Mouse (Mus musculus) spleen, adult 2 months (tissue): ENCODE data around the gene Rerg. TPM values are rescaled to one million over a fixed set of nuclear protein-coding genes. Genes with fewer than 3 reads are reported as not detected.

ENCODE experiments used
- DNase-seq, 2 experiments: peaks; one replicate each; pipeline versions ENCODE4 v3.0.0 to v3.0.0-alpha.2; 2012 to 2021; ENCODE audit warnings: low spot score in 2 of 2, low read depth in 1 of 2
- H3K27ac ChIP-seq: fragments of 200-500 bp; 2 replicates; pipeline ENCODE4 v1.5.1; 2012; ENCODE audit warnings: low read length, inconsistent platforms; ENCODE audit not compliant: insufficient read depth
- H3K27me3 ChIP-seq: fragments of 200-500 bp; 2 replicates; pipeline ENCODE4 v1.6.1; 2012; ENCODE audit warnings: mild to moderate bottlenecking, moderate library complexity, low read length, inconsistent platforms; ENCODE audit not compliant: control insufficient read depth, insufficient read depth
- H3K36me3 ChIP-seq: fragments of 200-500 bp; 2 replicates; pipeline ENCODE4 v1.6.1; 2012; ENCODE audit warnings: mild to moderate bottlenecking, low read length, inconsistent platforms; ENCODE audit not compliant: control insufficient read depth, insufficient read depth
- H3K4me1 ChIP-seq: fragments of 200-500 bp; 2 replicates; pipeline ENCODE4 v1.6.1; 2011; ENCODE audit warnings: inconsistent platforms; ENCODE audit not compliant: control insufficient read depth, insufficient read depth, insufficient read length
- H3K4me3 ChIP-seq: fragments of 200-500 bp; 2 replicates; pipeline ENCODE4 v1.5.1; 2011; ENCODE audit warnings: mild to moderate bottlenecking, inconsistent platforms; ENCODE audit not compliant: insufficient read depth, insufficient read length; ENCODE audit errors: extremely low read depth
- CTCF ChIP-seq: fragments of 200-500 bp; IDR thresholded peaks from 2 replicates; pipeline ENCODE4 v1.5.1; 2011; ENCODE audit warnings: mild to moderate bottlenecking, inconsistent platforms; ENCODE audit not compliant: insufficient read depth, insufficient read length, insufficient replicate concordance; ENCODE audit errors: extremely low read depth
- POLR2A ChIP-seq: fragments of 200-500 bp; IDR thresholded peaks from 2 replicates; pipeline ENCODE4 v1.6.1; 2011; ENCODE audit warnings: low read depth, low read length, inconsistent platforms
- WGBS: fragments of 180-500 bp; shearing (Covaris S2); methylation state at CpG from one replicate; pipeline ENCODE4 v1.1.7; 2018; 5-methylcytosine and 5-hydroxymethylcytosine counted together
- polyA plus RNA-seq: library from polyadenylated mRNA; depleted of rRNA; stranded (reverse); fragments of >200 nt; gene quantifications from 2 replicates; pipeline ENCODE4 v1.2.3, GENCODE M21; 2012

Rerg gene
- polyA plus RNA-seq, 1 experiment: 0.07 TPM

DNA sequence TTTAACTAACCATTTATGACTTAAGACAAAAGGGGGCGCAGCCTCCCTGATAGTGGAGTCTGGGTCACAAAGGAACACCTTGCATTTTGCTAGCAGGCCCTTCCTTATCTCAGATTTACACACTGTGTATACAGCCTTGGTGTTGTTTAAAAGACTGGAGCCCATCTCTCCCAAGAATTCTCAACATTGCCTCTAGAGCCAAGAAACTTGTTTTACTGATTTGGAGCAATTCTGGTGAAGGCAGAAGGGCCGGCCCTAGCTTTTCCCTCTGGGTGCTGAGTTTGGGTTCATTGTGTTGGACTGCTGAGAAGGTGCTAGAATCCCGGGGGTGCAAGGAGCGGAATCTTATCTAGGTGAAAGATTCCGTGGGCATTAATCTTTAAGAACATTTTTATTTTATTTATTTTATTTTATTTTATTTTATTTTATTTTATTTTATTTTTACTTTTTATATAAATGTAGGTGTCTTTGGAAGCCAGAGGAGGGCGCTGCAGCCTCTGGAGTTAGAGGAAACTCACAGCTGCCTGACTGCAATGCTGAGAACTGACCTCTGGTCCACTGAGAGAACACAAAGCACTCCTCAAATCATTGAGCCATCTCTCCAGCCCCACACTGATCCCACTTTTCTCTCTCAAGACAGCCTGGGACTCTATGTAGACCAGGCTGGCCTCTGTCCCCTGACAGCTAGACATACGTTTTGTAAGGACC, 26.3 kb downstream of the Rerg start:
- Histone ChIP-seq H3K4me3 (no peak overlapping the region), H3K27me3 (no peaks in the 10 kb centered on the region), H3K4me1 (no peaks in the 10 kb centered on the region), H3K27ac (no peak overlapping the region), H3K36me3 (no peaks in the 10 kb centered on the region)
- 83% methylated on average over 7 of the region's 7 CpGs for WGBS
- no peak for TF ChIP-seq CTCF
- TF ChIP-seq POLR2A: no peak
- DNase-seq: no peak

DNA sequence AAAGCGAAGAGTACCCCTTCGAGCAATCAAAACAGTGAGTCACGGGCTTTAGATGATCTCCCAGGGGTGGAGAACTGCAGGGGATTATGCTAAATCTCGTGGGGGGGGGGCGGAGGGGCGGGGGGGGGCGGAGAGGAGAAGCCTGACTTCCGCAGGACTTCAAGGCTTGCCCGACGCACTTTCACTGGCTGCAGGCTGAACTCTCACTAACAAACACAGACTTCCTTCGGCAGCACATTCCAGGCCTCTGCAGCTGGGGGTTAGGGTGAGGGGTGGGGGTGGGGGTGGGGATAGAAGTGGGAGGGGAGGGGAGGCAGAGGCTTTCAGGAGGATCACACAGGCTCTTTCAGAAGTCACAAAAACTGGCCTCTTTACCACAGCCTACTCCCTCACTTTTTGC, 27.5 kb downstream of the Rerg start:
- TF ChIP-seq CTCF (no peak), POLR2A (no peak)
- no peak for DNase-seq
- Histone ChIP-seq H3K36me3 (no peaks in the 10 kb centered on the region), H3K27ac (no peak overlapping the region), H3K4me1 (no peaks in the 10 kb centered on the region), H3K27me3 (no peaks in the 10 kb centered on the region), H3K4me3 (no peak overlapping the region)
- WGBS: 0% methylated on average over 11 of the region's 11 CpGs

DNA sequence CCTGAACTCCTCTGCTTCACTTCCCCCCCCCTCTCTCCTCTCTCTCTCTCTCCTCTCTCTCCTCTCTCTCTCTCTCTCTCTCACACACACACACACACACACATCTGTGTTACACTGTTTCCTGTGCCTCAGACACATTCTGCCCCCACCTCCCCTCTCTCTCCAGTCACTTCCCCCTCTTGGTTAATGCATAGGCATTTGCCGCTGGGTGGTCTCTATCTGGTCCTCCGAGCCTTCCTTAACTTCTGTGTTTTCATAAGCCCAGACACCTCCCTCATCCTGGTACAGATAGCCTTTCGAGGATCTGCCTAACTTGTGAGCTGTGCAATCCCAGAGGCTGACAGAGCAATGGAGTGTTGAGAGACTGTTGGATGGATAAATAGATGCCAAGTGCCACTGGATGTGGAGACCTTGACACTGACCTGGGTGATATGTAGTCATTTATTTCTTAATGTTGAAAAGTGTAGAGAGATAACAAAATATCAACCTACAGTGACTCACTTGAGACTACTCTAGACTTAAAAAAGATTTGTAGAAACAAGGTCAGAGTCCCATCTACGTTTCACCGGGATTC, 29.0 kb downstream of the Rerg start:
- WGBS: 49% methylated on average over 5 of the region's 5 CpGs
- Histone ChIP-seq H3K4me1 (no peaks in the 10 kb centered on the region), H3K4me3 (no peak overlapping the region), H3K36me3 (no peaks in the 10 kb centered on the region), H3K27ac (no peak overlapping the region), H3K27me3 (no peaks in the 10 kb centered on the region)
- TF ChIP-seq CTCF: no peak
- no peak for TF ChIP-seq POLR2A
- DNase-seq: no peak

DNA sequence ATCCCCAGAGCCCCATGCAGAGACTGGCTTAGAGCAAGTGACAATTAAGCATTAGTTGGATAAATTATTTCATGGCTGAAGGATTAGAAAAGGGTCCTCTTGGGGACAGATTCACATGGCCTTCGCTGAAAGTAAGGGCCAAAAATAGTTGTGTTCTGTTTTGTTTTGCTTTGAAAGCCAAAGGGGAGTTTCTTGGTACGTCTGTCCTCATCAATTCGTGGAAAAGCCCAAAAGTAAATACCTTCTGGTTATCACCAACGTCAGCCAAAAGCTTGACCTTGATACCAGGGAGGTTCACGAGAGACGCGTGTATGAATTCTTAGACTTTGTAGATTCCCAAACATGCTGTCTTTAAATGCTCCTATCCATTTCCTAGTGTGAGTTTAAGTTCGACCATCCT, 31.5 kb downstream of the Rerg start:
- Histone ChIP-seq H3K4me3 (no peak overlapping the region), H3K36me3 (no peaks in the 10 kb centered on the region), H3K27me3 (no peaks in the 10 kb centered on the region), H3K27ac (no peak overlapping the region), H3K4me1 (no peaks in the 10 kb centered on the region)
- no peak for DNase-seq
- TF ChIP-seq CTCF: no peak
- TF ChIP-seq POLR2A: no peak
- WGBS: 88% methylated on average over 8 of the region's 8 CpGs

DNA sequence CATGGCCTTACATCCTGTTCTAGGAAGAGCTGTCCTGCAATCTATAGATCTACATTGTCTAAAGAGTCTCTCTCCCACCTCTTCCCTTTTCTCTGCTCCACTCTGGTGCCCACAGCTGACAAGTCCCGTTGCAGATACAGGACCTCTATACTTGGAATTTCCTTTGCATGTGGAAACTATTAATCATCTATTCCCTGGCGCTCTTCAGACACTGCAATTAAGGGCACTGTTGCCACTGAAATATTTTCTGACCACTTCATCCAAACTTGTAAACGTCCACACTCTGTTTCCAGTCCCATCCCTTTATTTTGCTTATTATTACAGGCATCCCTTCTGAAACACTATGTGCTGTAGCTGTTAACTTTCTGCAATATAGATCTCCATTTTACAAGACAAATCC, 31.9 kb downstream of the Rerg start:
- Histone ChIP-seq H3K27ac (no peak overlapping the region), H3K27me3 (no peaks in the 10 kb centered on the region), H3K4me3 (no peak overlapping the region), H3K36me3 (no peaks in the 10 kb centered on the region), H3K4me1 (no peaks in the 10 kb centered on the region)
- DNase-seq: no peak
- no peak for TF ChIP-seq POLR2A
- TF ChIP-seq CTCF: no peak
- 73% methylated on average over 3 of the region's 3 CpGs for WGBS

DNA sequence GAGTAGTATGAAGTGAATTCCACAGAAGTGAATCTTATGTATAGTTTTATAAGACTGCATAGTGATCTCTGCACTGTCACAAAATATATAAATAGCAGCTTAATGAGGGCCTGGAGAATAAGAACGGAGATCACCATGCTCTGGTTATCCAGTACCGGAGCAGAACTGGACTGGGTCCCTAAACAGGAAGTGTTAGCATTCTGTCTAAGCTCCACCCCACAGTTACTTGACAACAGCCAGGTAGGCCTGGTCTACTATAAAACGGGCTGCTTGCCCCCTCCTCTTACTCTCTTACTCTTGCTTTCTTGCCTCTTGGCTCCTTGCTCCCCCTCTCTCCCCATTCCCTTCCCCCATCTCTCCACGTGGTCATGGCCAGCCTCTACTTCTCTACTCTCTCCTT, 33.9 kb downstream of the Rerg start:
- no peak for DNase-seq
- TF ChIP-seq POLR2A: no peak
- no peak for TF ChIP-seq CTCF
- Histone ChIP-seq H3K4me3 (no peak overlapping the region), H3K4me1 (no peaks in the 10 kb centered on the region), H3K36me3 (no peaks in the 10 kb centered on the region), H3K27me3 (no peaks in the 10 kb centered on the region), H3K27ac (no peak overlapping the region)
- WGBS: 82% methylated on average over 4 of the region's 4 CpGs
